Mouse (Mus musculus): ENCODE results near the gene Ripply3. TPM values are rescaled to one million over a fixed set of nuclear protein-coding genes. Genes with fewer than 3 reads are reported as not detected.

The Ripply3 gene
- polyA plus RNA-seq, 1 experiment from 2014 or later: 2.7 TPM

GRCm38 (mm10) chr16:94291141-94291540 is 37.1 kb upstream of the Ripply3 start:
- TF ChIP-seq CTCF (IDR thresholded peaks at IDR 0.05; ENCODE audit: low read depth): no peak
- Histone ChIP-seq H3K9me3 (ENCODE audit: control insufficient read depth) (no peaks in the 10 kb centered on the region), H3K4me2 (replicated peaks; ENCODE audit: low read depth) (no peak overlapping the region), H3K36me3 (ENCODE audit: control insufficient read depth, insufficient read depth) (no peaks in the 10 kb centered on the region), H3K4me3 (ENCODE audit: low read depth, low read length) (no peak overlapping the region), H3K9ac (ENCODE audit: low read depth, low read length) (no peak overlapping the region), H3K27ac (ENCODE audit: low read depth, low read length) (no peak overlapping the region), H3K4me1 (replicated peaks; ENCODE audit: control insufficient read depth, insufficient read depth, low read length) (no peaks in the 10 kb centered on the region), H3K27me3 (replicated peaks; ENCODE audit: control insufficient read depth, insufficient read depth, low read length) (no peaks in the 10 kb centered on the region)
- 74% methylated on average over 4 of the region's 4 CpGs for WGBS
- ATAC-seq: no peak

DNA sequence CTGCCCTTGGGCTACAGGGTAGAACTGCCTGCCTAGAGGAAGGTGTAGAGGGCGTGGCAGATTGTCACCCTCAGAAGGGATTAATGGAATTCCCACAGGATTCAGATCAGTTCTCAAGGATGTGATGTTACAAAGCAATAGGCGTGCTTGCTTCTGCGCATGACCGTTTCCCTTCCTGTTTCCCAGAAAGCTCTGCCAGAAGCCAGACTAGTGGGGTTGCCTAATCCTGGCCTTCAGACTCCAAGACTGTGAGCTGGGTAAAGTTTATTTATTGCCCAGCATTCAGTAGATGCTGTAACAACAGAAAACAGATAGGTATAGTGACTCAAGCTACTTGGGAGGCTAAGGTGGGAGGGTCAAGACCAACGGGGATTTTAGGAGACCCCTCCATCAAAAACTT is 30.1 kb upstream of the Ripply3 start:
- Histone ChIP-seq H3K9me3 (ENCODE audit: control insufficient read depth) (no peaks in the 10 kb centered on the region), H3K4me2 (replicated peaks; ENCODE audit: low read depth) (no peak overlapping the region), H3K36me3 (ENCODE audit: control insufficient read depth, insufficient read depth) (no peaks in the 10 kb centered on the region), H3K4me1 (replicated peaks; ENCODE audit: control insufficient read depth, insufficient read depth, low read length) (no peaks in the 10 kb centered on the region; the same call in 1 of the 2 replicates), H3K4me3 (ENCODE audit: low read depth, low read length) (no peak overlapping the region), H3K27ac (ENCODE audit: low read depth, low read length) (no peak overlapping the region), H3K9ac (ENCODE audit: low read depth, low read length) (no peak overlapping the region), H3K27me3 (replicated peaks; ENCODE audit: control insufficient read depth, insufficient read depth, low read length) (no peaks in the 10 kb centered on the region)
- no peak for TF ChIP-seq CTCF (IDR thresholded peaks at IDR 0.05; ENCODE audit: low read depth)
- 92% methylated on average over 5 of the region's 5 CpGs for WGBS
- no peak for ATAC-seq

GRCm38 (mm10) chr16:94299210-94299609 is 29.0 kb upstream of the Ripply3 start:
- Histone ChIP-seq H3K36me3 (ENCODE audit: control insufficient read depth, insufficient read depth) (no peaks in the 10 kb centered on the region), H3K27me3 (replicated peaks; ENCODE audit: control insufficient read depth, insufficient read depth, low read length) (no peaks in the 10 kb centered on the region), H3K4me2 (replicated peaks; ENCODE audit: low read depth) (no peak overlapping the region), H3K4me1 (replicated peaks; ENCODE audit: control insufficient read depth, insufficient read depth, low read length) (no peaks in the 10 kb centered on the region; the same call in 1 of the 2 replicates), H3K9ac (ENCODE audit: low read depth, low read length) (no peak overlapping the region), H3K9me3 (ENCODE audit: control insufficient read depth) (no peaks in the 10 kb centered on the region), H3K4me3 (ENCODE audit: low read depth, low read length) (no peak overlapping the region), H3K27ac (ENCODE audit: low read depth, low read length) (no peak overlapping the region)
- ATAC-seq: no peak
- no peak for TF ChIP-seq CTCF (IDR thresholded peaks at IDR 0.05; ENCODE audit: low read depth)
- WGBS: 58% methylated on average over 4 of the region's 4 CpGs

- Histone ChIP-seq H3K4me1 (replicated peaks; ENCODE audit: control insufficient read depth, insufficient read depth, low read length) (no peaks in the 10 kb centered on the region; the same call in 1 of the 2 replicates), H3K9me3 (ENCODE audit: control insufficient read depth) (no peaks in the 10 kb centered on the region), H3K9ac (ENCODE audit: low read depth, low read length) (no peak overlapping the region), H3K36me3 (ENCODE audit: control insufficient read depth, insufficient read depth) (no peaks in the 10 kb centered on the region), H3K4me3 (ENCODE audit: low read depth, low read length) (no peak overlapping the region), H3K27ac (ENCODE audit: low read depth, low read length) (no peak overlapping the region), H3K4me2 (replicated peaks; ENCODE audit: low read depth) (no peak overlapping the region), H3K27me3 (replicated peaks; ENCODE audit: control insufficient read depth, insufficient read depth, low read length) (no peaks in the 10 kb centered on the region)
- no peak for ATAC-seq
- no peak for TF ChIP-seq CTCF (IDR thresholded peaks at IDR 0.05; ENCODE audit: low read depth)
- WGBS: 88% methylated on average over 4 of the region's 4 CpGs
Observed at GRCm38 (mm10) chr16:94301194-94301593, 27.0 kb upstream of the Ripply3 start.

GRCm38 (mm10) chr16:94301696-94302095 is 26.5 kb upstream of the Ripply3 start:
- no peak overlapping the region for H3K27ac ChIP-seq (ENCODE audit: low read depth, low read length)
- peak; percentile 27; the same call in 1 of the 2 replicates for TF ChIP-seq CTCF (IDR thresholded peaks at IDR 0.05; ENCODE audit: low read depth)
- WGBS: 85% methylated on average over 5 of the region's 5 CpGs
- H3K4me2 ChIP-seq (replicated peaks; ENCODE audit: low read depth): no peak overlapping the region
- H3K27me3 ChIP-seq (replicated peaks; ENCODE audit: control insufficient read depth, insufficient read depth, low read length): no peaks in the 10 kb centered on the region
- H3K4me3 ChIP-seq (ENCODE audit: low read depth, low read length): no peak overlapping the region
- no peaks in the 10 kb centered on the region; the same call in 1 of the 2 replicates for H3K4me1 ChIP-seq (replicated peaks; ENCODE audit: control insufficient read depth, insufficient read depth, low read length)
- H3K36me3 ChIP-seq (ENCODE audit: control insufficient read depth, insufficient read depth): no peaks in the 10 kb centered on the region
- H3K9me3 ChIP-seq (ENCODE audit: control insufficient read depth): no peaks in the 10 kb centered on the region
- no peak for ATAC-seq
- H3K9ac ChIP-seq (ENCODE audit: low read depth, low read length): no peak overlapping the region

DNA sequence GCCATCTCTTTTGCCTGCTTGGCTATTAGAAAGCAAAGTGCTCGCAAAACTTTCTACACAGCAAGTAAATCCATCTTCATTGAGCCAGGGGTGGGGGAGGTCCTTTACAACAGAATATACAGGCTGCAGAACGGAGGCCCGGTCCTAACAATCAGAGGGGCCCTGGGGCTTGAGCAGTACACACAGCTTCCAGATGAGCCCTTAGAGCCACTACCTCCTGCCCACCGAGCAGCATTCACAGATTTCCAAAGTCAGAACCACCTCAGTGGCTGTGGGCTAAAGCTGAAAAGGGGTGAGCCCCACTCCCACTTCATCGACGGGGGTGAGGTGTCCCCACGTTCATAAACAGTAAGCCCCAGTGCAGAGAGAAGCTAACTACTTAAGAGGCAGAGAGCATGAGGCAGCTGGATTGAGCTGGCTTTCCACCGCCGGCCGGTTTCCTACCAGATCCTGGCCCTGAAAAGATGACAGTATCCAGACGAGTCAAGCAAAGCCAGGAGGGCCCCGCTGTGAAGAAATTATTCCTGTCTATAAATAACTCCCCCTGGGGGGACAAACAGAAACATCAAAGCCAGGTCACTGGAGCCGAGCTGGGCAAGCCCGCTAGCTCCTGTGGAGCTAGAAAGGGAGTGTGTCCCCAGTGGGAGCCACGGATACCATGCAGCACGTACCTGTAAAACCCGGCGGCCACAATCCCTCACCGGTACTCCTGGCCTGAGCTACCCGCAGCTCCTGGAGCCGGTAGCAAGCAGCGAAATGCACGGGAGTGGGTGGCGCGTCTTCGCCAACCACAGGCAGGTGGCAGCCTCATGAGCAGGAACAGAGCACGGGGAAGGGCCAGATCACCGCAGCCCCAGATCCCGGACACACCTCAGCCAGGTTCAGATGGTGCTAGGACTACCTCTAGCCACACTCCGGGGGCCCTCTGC is 25.7 kb upstream of the Ripply3 start:
- no peak overlapping the region for H3K9ac ChIP-seq (ENCODE audit: low read depth, low read length)
- WGBS: 13% methylated on average over 30 of the region's 30 CpGs

More for the DNA sequence above, 25.7 kb upstream of the Ripply3 start:
- Histone ChIP-seq H3K9me3 (ENCODE audit: control insufficient read depth) (no peaks in the 10 kb centered on the region), H3K4me2 (replicated peaks; ENCODE audit: low read depth) (peak overlapping the region; percentile 55), H3K27ac (ENCODE audit: low read depth, low read length) (no peak overlapping the region; the same call in 1 of the 2 replicates), H3K27me3 (replicated peaks; ENCODE audit: control insufficient read depth, insufficient read depth, low read length) (no peaks in the 10 kb centered on the region), H3K4me1 (replicated peaks; ENCODE audit: control insufficient read depth, insufficient read depth, low read length) (no peaks in the 10 kb centered on the region; the same call in 1 of the 2 replicates), H3K4me3 (ENCODE audit: low read depth, low read length) (0 out of 2 replicates have a peak overlapping the region, but pooled peaks have one; percentile 9), H3K36me3 (ENCODE audit: control insufficient read depth, insufficient read depth) (no peaks in the 10 kb centered on the region)
- ATAC-seq: peak; percentile 65
- TF ChIP-seq CTCF (IDR thresholded peaks at IDR 0.05; ENCODE audit: low read depth): peak; percentile 60
